Mouse (Mus musculus) midbrain, embryonic 13.5 days (tissue): ENCODE data around the gene Tmem42. TPM values are rescaled to one million over a fixed set of nuclear protein-coding genes. Genes with fewer than 3 reads are reported as not detected.

Source experiments
- ATAC-seq: fragments of 200-750 bp; cut with Nextera tagmentation; 2 replicates; pipeline ENCODE4 v1.8.0; 2017; ENCODE audit warnings: mild to moderate bottlenecking, moderate TSS enrichment, moderate library complexity
- H3K27ac ChIP-seq: fragments of 300-500 bp; sonication (generic); 2 replicates; pipeline ENCODE4 v1.5.1; 2015; ENCODE audit warnings: inconsistent platforms, mild to moderate bottlenecking, moderate library complexity
- H3K27me3 ChIP-seq: fragments of 300-500 bp; sonication (generic); 2 replicates; pipeline ENCODE4 v1.6.1; 2015; ENCODE audit warnings: mild to moderate bottlenecking, inconsistent platforms
- H3K36me3 ChIP-seq: fragments of 300-500 bp; sonication (generic); 2 replicates; pipeline ENCODE4 v1.6.1; 2015; ENCODE audit warnings: mild to moderate bottlenecking, inconsistent platforms
- H3K4me1 ChIP-seq: fragments of 300-500 bp; sonication (generic); replicated peaks from 2 replicates; pipeline ENCODE4 v1.6.1; 2015; ENCODE audit warnings: inconsistent platforms
- H3K4me2 ChIP-seq: fragments of 300-500 bp; sonication (generic); replicated peaks from 2 replicates; pipeline ENCODE4 v1.6.1; 2015; ENCODE audit warnings: moderate library complexity, mild to moderate bottlenecking, inconsistent platforms
- H3K4me3 ChIP-seq: fragments of 300-500 bp; sonication (generic); replicated peaks from 2 replicates; pipeline ENCODE4 v1.5.1; 2015; ENCODE audit warnings: mild to moderate bottlenecking, inconsistent platforms
- H3K9ac ChIP-seq: fragments of 300-500 bp; sonication (generic); replicated peaks from 2 replicates; pipeline ENCODE4 v1.6.1; 2015; ENCODE audit warnings: mild to moderate bottlenecking, inconsistent platforms
- H3K9me3 ChIP-seq: fragments of 300-500 bp; sonication (generic); 2 replicates; pipeline ENCODE4 v1.6.1; 2016; ENCODE audit warnings: mild to moderate bottlenecking, inconsistent platforms
- WGBS: fragments of 180-500 bp; shearing (Covaris S2); methylation state at CpG from one replicate; pipeline ENCODE4 v1.1.7; 2015; 5-methylcytosine and 5-hydroxymethylcytosine counted together
- polyA plus RNA-seq: library from polyadenylated mRNA; unstranded; fragments of >200 nt; fragmentation: Nextera tagmentation; extraction: Ambion mirVana; gene quantifications from 2 replicates; pipeline ENCODE4 v1.2.1, GENCODE M21; 2015

Gene Tmem42
- polyA plus RNA-seq, 1 experiment from 2014 or later = 22.3 TPM

GRCm38 (mm10) chr9:123060172-123060571 is 39.0 kb downstream of the Tmem42 start:
- Histone ChIP-seq H3K36me3 (no peaks in the 10 kb centered on the region), H3K27ac (no peak overlapping the region), H3K4me1 (no peaks in the 10 kb centered on the region), H3K9ac (no peak overlapping the region), H3K9me3 (no peaks in the 10 kb centered on the region), H3K4me3 (no peak overlapping the region), H3K27me3 (no peaks in the 10 kb centered on the region), H3K4me2 (no peak overlapping the region)
- no peak for ATAC-seq
- WGBS = 91% methylated on average over 3 of the region's 3 CpGs

Other genes with a start within 250 kb of the Tmem42 start
- gene Tcaim, start 215.8 kb upstream of the Tmem42 start, polyA plus RNA-seq = 8.1 and 8.2 TPM in 2 replicates
- 0.28 TPM in 1 of 2 replicates, not detected in the other for gene Gm35549, start 177.3 kb upstream of the Tmem42 start, polyA plus RNA-seq
- 109 and 116 TPM in 2 replicates for gene Zfp445, start 155.3 kb upstream of the Tmem42 start, polyA plus RNA-seq
- gene Zkscan7, start 135.6 kb upstream of the Tmem42 start, polyA plus RNA-seq = 4.7 TPM in 2 replicates
- gene Zfp105, start 98.3 kb upstream of the Tmem42 start, polyA plus RNA-seq = 31.0 and 32.4 TPM in 2 replicates
- gene 1110059G10Rik, start 70.3 kb upstream of the Tmem42 start, polyA plus RNA-seq = 36.8 and 38.7 TPM in 2 replicates
- gene Kif15, start 70.3 kb upstream of the Tmem42 start, polyA plus RNA-seq = 32.5 and 33.2 TPM in 2 replicates
- gene Tgm4, start 13.4 kb downstream of the Tmem42 start, polyA plus RNA-seq = 1.1 TPM in 2 replicates
- 75.7 and 79.0 TPM in 2 replicates for gene Zdhhc3, start 91.9 kb downstream of the Tmem42 start, polyA plus RNA-seq
- gene Exosc7, start 91.9 kb downstream of the Tmem42 start, polyA plus RNA-seq = 87.2 and 87.7 TPM in 2 replicates
- 0.21 TPM in 1 of 2 replicates, not detected in the other for gene Clec3b, start 129.6 kb downstream of the Tmem42 start, polyA plus RNA-seq
- 0.04 and 0.05 TPM in 2 replicates for gene Cdcp1, start 194.7 kb downstream of the Tmem42 start, polyA plus RNA-seq
- 14.0 and 17.0 TPM in 2 replicates for gene Tmem158, start 239.4 kb downstream of the Tmem42 start, polyA plus RNA-seq